Mouse (Mus musculus): ENCODE data around the gene Yju2. TPM values are rescaled to one million over a fixed set of nuclear protein-coding genes. Genes with fewer than 3 reads are reported as not detected.
"Not testable (repeated sequence)": the region's sequence is repeated elsewhere in the genome, so short reads cannot be mapped to it uniquely, and the experiment has no call there.

The Yju2 gene
- 10 to 100 TPM; 12.7 to 16.5 TPM for total RNA-seq (2021)

- intact Hi-C loops (cut with DNase I) = loop anchor here (5.0 kb wide), 1 partner anchor 257 kb away; no protein-coding TSS in a partner anchor
- peak; percentile 94 to 95 for DNase-seq (ENCODE audit: extremely low spot score in 1 of 2, low spot score in 2 of 2)
These were observed at the start of gene Yju2 for GRCm38 (mm10) chr17:55958918-55959728. Gene Yju2, plus strand, starts transcription at chr17:55959099.

GRCm38 (mm10) chr17:55931553-55932502 is 27.1 kb upstream of the Yju2 start:
- DNase-seq (ENCODE audit: extremely low spot score in 1 of 2, low spot score in 2 of 2) = peak; percentile 52 to 81
- intact Hi-C loops (cut with DNase I) = no loop called here

- no peak for DNase-seq (ENCODE audit: extremely low spot score in 1 of 2, low spot score in 2 of 2)
- intact Hi-C loops (cut with DNase I) = no loop called here
These were observed 26.3 kb upstream of the Yju2 start for GRCm38 (mm10) chr17:55932635-55933034.

GRCm38 (mm10) chr17:55933191-55933590 is 25.7 kb upstream of the Yju2 start:
- intact Hi-C loops (cut with DNase I) = no loop called here
- DNase-seq (ENCODE audit: extremely low spot score in 1 of 2, low spot score in 2 of 2) = no peak

GRCm38 (mm10) chr17:55944387-55944865 is 14.5 kb upstream of the Yju2 start:
- intact Hi-C loops (cut with DNase I) = loop anchor here (5.0 kb wide), 1 partner anchor 52 kb away; the partner anchor contains the start of gene Zfp959
- not testable (repeated sequence) for DNase-seq (ENCODE audit: extremely low spot score in 1 of 2, low spot score in 2 of 2)

- peak; percentile 94 for DNase-seq (ENCODE audit: extremely low spot score in 1 of 2, low spot score in 2 of 2)
- intact Hi-C loops (cut with DNase I) = loop anchor here (5.0 kb wide), 1 partner anchor 53 kb away; the partner anchor contains the start of gene Zfp959
These were observed 13.8 kb upstream of the Yju2 start for GRCm38 (mm10) chr17:55944866-55945682.

- intact Hi-C loops (cut with DNase I) = no loop called here
- DNase-seq (ENCODE audit: extremely low spot score in 1 of 2, low spot score in 2 of 2) = no peak
These were observed 13.2 kb upstream of the Yju2 start for GRCm38 (mm10) chr17:55945696-55946095.

- intact Hi-C loops (cut with DNase I) = no loop called here
These were observed 10.3 kb upstream of the Yju2 start for GRCm38 (mm10) chr17:55948647-55949046.

GRCm38 (mm10) chr17:55949400-55949799 is 9.5 kb upstream of the Yju2 start, which contains the start of gene Zfp119b:
Gene Zfp119b, minus strand, starts transcription at chr17:55949500.
- DNase-seq (ENCODE audit: extremely low spot score in 1 of 2, low spot score in 2 of 2) = no peak
- intact Hi-C loops (cut with DNase I) = no loop called here

More at GRCm38 (mm10) chr17:55948647-55949046, 10.3 kb upstream of the Yju2 start:
- DNase-seq (ENCODE audit: extremely low spot score in 1 of 2, low spot score in 2 of 2) = no peak

GRCm38 (mm10) chr17:55950601-55951000 is 8.3 kb upstream of the Yju2 start:
- intact Hi-C loops (cut with DNase I) = no loop called here
- no peak for DNase-seq (ENCODE audit: extremely low spot score in 1 of 2, low spot score in 2 of 2)

- no peak for DNase-seq (ENCODE audit: extremely low spot score in 1 of 2, low spot score in 2 of 2)
- intact Hi-C loops (cut with DNase I) = no loop called here
These were observed 6.9 kb upstream of the Yju2 start for GRCm38 (mm10) chr17:55952041-55952440.

GRCm38 (mm10) chr17:55952447-55953027 is 6.4 kb upstream of the Yju2 start, which contains the start of gene Ebi3:
Gene Ebi3, plus strand, starts transcription at chr17:55952640.
- intact Hi-C loops (cut with DNase I) = no loop called here

GRCm38 (mm10) chr17:55953751-55954150 is 5.1 kb upstream of the Yju2 start:
- intact Hi-C loops (cut with DNase I) = no loop called here
- no peak for DNase-seq (ENCODE audit: extremely low spot score in 1 of 2, low spot score in 2 of 2)

More at GRCm38 (mm10) chr17:55952447-55953027, 6.4 kb upstream of the Yju2 start, which contains the start of gene Ebi3:
- DNase-seq (ENCODE audit: extremely low spot score in 1 of 2, low spot score in 2 of 2) = no peak

- no peak for DNase-seq (ENCODE audit: extremely low spot score in 1 of 2, low spot score in 2 of 2)
- intact Hi-C loops (cut with DNase I) = no loop called here
These were observed 4.7 kb upstream of the Yju2 start for GRCm38 (mm10) chr17:55954229-55954628.

- intact Hi-C loops (cut with DNase I) = loop anchor here (5.0 kb wide), 1 partner anchor 254 kb away; no protein-coding TSS in a partner anchor
- DNase-seq (ENCODE audit: extremely low spot score in 1 of 2, low spot score in 2 of 2) = peak; percentile 72 to 88
These were observed 2.8 kb upstream of the Yju2 start for GRCm38 (mm10) chr17:55956129-55956528.

GRCm38 (mm10) chr17:55956591-55956990 is 2.3 kb upstream of the Yju2 start:
- intact Hi-C loops (cut with DNase I) = loop anchor here (5.0 kb wide), 1 partner anchor 254 kb away; no protein-coding TSS in a partner anchor
- no peak for DNase-seq (ENCODE audit: extremely low spot score in 1 of 2, low spot score in 2 of 2)

- intact Hi-C loops (cut with DNase I) = loop anchor here (5.0 kb wide), 1 partner anchor 255 kb away; no protein-coding TSS in a partner anchor
- peak in 1 of 2 experiments; percentile 77 for DNase-seq (ENCODE audit: extremely low spot score in 1 of 2, low spot score in 2 of 2)
These were observed 1.7 kb upstream of the Yju2 start for GRCm38 (mm10) chr17:55957168-55957567.
